Mouse (Mus musculus): ENCODE measurements around the gene Mgst3. TPM values are rescaled to one million over a fixed set of nuclear protein-coding genes. Genes with fewer than 3 reads are reported as not detected.

Mgst3 gene
- polyA plus RNA-seq, 1 experiment from 2014 or later = 41.6 TPM

- peaks cover 37% of the 10 kb centered on the region for H3K27me3 ChIP-seq
- no peak overlapping the region for H3K4me3 ChIP-seq
- no peak overlapping the region for H3K9ac ChIP-seq
- ATAC-seq (ENCODE audit: insufficient number of reproducible peaks, insufficient read depth, low FRiP score, low TSS enrichment, low read depth) = no peak
- H3K4me2 ChIP-seq = no peak overlapping the region
- peaks cover 5% of the 10 kb centered on the region; the same call in 1 of the 2 replicates for H3K4me1 ChIP-seq
- peak overlapping the region; percentile 44; the same call in 1 of the 2 replicates for H3K27ac ChIP-seq
- H3K9me3 ChIP-seq = no peaks in the 10 kb centered on the region
- 36% methylated on average over 12 of the region's 12 CpGs for WGBS
- H3K36me3 ChIP-seq = no peaks in the 10 kb centered on the region
Measured at GRCm38 (mm10) chr1:167411991-167412715, 18.5 kb upstream of the Mgst3 start.

DNA sequence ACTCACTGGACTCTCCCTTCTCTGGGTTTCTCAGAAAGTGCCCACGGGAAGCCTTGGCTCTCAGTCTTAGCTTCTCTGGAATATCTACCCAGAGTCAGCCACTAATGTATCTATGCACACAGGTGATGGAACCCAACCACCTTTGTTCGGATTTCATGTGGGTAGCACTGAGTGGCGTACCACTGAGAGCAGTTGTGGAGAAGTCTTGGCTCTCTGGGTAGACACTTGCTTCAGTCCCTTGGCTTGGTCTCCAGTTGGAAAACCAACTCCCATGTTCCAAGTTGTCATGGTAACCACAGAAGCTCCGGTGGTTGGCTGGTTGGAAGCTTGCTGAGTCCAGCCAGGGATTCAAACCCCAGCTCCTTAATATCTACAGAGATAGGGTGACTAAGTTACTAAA lies 16.0 kb upstream of the Mgst3 start:
- ATAC-seq (ENCODE audit: insufficient number of reproducible peaks, insufficient read depth, low FRiP score, low TSS enrichment, low read depth) = no peak
- Histone ChIP-seq H3K4me2 (no peak overlapping the region), H3K9ac (no peak overlapping the region), H3K9me3 (no peaks in the 10 kb centered on the region), H3K36me3 (no peaks in the 10 kb centered on the region), H3K27ac (no peak overlapping the region), H3K27me3 (peaks cover 56% of the 10 kb centered on the region), H3K4me3 (no peak overlapping the region), H3K4me1 (peaks cover 5% of the 10 kb centered on the region; the same call in 1 of the 2 replicates)
- 79% methylated on average over 4 of the region's 4 CpGs for WGBS

DNA sequence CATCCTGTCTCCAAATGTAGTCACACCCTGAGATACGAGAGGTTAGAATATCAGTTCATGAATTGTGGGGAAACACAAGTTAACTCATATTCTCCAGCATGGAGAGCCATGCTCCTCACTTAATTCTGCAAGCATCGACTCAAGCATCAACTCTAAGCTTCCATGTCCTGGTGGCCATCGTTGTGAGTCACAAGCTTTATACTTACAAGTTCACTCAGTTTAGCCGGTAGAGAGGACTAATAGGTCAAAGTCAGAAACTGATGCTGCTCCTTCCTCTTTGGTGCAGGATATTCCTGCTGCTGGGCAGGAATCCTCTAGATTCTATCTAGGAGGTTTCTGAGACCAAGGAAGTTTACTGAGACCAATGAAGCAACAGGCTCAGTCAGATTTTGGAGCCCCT lies 11.6 kb upstream of the Mgst3 start:
- ATAC-seq (ENCODE audit: insufficient number of reproducible peaks, insufficient read depth, low FRiP score, low TSS enrichment, low read depth) = no peak

GRCm38 (mm10) chr1:167393281-167393680 lies 360 bp downstream of the Mgst3 start:
- peaks cover 18% of the 10 kb centered on the region for H3K27me3 ChIP-seq
- peaks cover 24% of the 10 kb centered on the region for H3K4me1 ChIP-seq
- H3K9me3 ChIP-seq = no peaks in the 10 kb centered on the region
- H3K4me3 ChIP-seq = peak overlapping the region; percentile 59
- peak overlapping the region; percentile 92 for H3K4me2 ChIP-seq
- no peak for ATAC-seq (ENCODE audit: insufficient number of reproducible peaks, insufficient read depth, low FRiP score, low TSS enrichment, low read depth)
- H3K36me3 ChIP-seq = no peaks in the 10 kb centered on the region
- H3K27ac ChIP-seq = peak overlapping the region; percentile 94; the same call in 1 of the 2 replicates
- peak overlapping the region; percentile 81 for H3K9ac ChIP-seq
- WGBS = 1% methylated on average over 15 of the region's 15 CpGs

More for the DNA sequence above, 11.6 kb upstream of the Mgst3 start:
- Histone ChIP-seq H3K4me3 (no peak overlapping the region), H3K9me3 (no peaks in the 10 kb centered on the region), H3K4me2 (no peak overlapping the region), H3K27me3 (peaks cover 56% of the 10 kb centered on the region), H3K4me1 (no peaks in the 10 kb centered on the region), H3K9ac (no peak overlapping the region), H3K27ac (no peak overlapping the region), H3K36me3 (no peaks in the 10 kb centered on the region)
- 83% methylated on average over 4 of the region's 4 CpGs for WGBS

GRCm38 (mm10) chr1:167392687-167393086 lies 954 bp downstream of the Mgst3 start:
- ATAC-seq (ENCODE audit: insufficient number of reproducible peaks, insufficient read depth, low FRiP score, low TSS enrichment, low read depth) = no peak
- Histone ChIP-seq H3K9me3 (no peaks in the 10 kb centered on the region), H3K4me2 (peak overlapping the region; percentile 92), H3K27me3 (peaks cover 18% of the 10 kb centered on the region), H3K36me3 (no peaks in the 10 kb centered on the region), H3K9ac (peak overlapping the region; percentile 81), H3K4me3 (peak overlapping the region; percentile 59), H3K4me1 (peaks cover 24% of the 10 kb centered on the region), H3K27ac (peak overlapping the region; percentile 7; the same call in 1 of the 2 replicates)
- WGBS = 3% methylated on average over 8 of the region's 8 CpGs

DNA sequence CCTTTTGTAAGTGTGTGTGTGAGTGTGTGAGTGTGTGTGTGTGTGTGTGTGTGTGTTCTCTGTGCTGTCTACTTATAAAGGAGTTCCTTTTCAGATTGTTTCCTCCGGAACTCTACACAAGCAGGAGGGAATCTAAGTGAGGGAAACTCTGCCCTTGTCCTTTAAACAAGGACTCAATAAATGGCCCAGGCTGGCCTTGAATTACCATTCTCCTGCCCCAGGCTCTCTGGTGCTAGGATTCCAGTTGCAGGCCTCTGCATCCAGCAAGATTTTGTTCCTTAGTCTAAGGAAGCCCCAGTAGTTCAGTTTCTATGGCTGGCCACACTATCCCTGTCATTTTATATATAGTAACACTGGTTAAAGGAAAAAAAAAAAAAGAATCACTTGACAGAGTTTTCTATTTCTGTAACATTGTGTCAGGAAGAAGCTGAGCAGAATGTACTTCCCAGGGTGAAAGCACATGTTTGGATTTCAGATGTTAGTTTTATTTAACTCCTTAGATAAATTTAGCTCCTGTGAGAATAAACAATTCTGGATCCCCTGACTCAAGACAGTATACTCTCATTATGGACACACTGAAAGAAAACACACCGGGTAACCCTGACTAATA lies 1.5 kb downstream of the Mgst3 start:
- H3K27ac ChIP-seq = peak overlapping the region; percentile 7; the same call in 1 of the 2 replicates
- H3K4me3 ChIP-seq = peak overlapping the region; percentile 59
- peak overlapping the region; percentile 92 for H3K4me2 ChIP-seq
- H3K4me1 ChIP-seq = peaks cover 24% of the 10 kb centered on the region
- ATAC-seq (ENCODE audit: insufficient number of reproducible peaks, insufficient read depth, low FRiP score, low TSS enrichment, low read depth) = no peak
- no peaks in the 10 kb centered on the region for H3K36me3 ChIP-seq
- H3K9me3 ChIP-seq = no peaks in the 10 kb centered on the region
- peak overlapping the region; percentile 81 for H3K9ac ChIP-seq
- peaks cover 18% of the 10 kb centered on the region for H3K27me3 ChIP-seq
- WGBS = 53% methylated on average over 2 of the region's 2 CpGs

DNA sequence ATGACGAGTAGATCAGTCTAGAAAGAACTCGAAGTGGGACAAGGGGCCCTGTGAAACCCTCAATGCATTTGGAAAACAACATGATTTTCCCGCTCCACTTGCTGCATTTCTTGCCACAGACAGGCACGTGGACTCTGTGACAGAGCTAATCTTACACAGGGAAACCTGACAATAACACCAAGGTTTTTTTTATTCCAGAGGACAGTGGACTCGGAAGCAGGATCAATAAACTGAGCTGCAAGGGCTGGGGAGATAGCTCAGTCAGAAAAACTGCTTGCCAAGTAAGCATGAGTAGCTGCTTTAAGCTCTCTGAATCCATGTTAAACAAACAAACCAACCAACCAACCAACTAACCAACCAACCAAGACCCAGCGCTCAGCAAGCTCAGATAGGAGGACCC lies 2.4 kb downstream of the Mgst3 start:
- no peaks in the 10 kb centered on the region for H3K36me3 ChIP-seq
- no peaks in the 10 kb centered on the region for H3K9me3 ChIP-seq
- H3K4me3 ChIP-seq = no peak overlapping the region
- peaks cover 24% of the 10 kb centered on the region for H3K4me1 ChIP-seq
- no peak for ATAC-seq (ENCODE audit: insufficient number of reproducible peaks, insufficient read depth, low FRiP score, low TSS enrichment, low read depth)
- no peak overlapping the region for H3K4me2 ChIP-seq
- H3K27me3 ChIP-seq = peaks cover 18% of the 10 kb centered on the region
- no peak overlapping the region for H3K9ac ChIP-seq
- 76% methylated on average over 6 of the region's 6 CpGs for WGBS
- no peak overlapping the region for H3K27ac ChIP-seq

- Histone ChIP-seq H3K4me2 (no peak overlapping the region), H3K27me3 (peaks cover 14% of the 10 kb centered on the region), H3K9ac (no peak overlapping the region), H3K27ac (no peak overlapping the region), H3K9me3 (no peaks in the 10 kb centered on the region), H3K4me1 (peaks cover 24% of the 10 kb centered on the region), H3K4me3 (no peak overlapping the region), H3K36me3 (no peaks in the 10 kb centered on the region)
- 41% methylated on average over 4 of the region's 4 CpGs for whole genome bisulfite sequencing
- no peak for ATAC-seq (ENCODE audit: insufficient number of reproducible peaks, insufficient read depth, low FRiP score, low TSS enrichment, low read depth)
Measured at GRCm38 (mm10) chr1:167390381-167390780, 3.3 kb downstream of the Mgst3 start.

- Histone ChIP-seq H3K36me3 (no peaks in the 10 kb centered on the region), H3K4me1 (peaks cover 24% of the 10 kb centered on the region), H3K4me3 (no peak overlapping the region), H3K27me3 (peaks cover 10% of the 10 kb centered on the region; the same call in 1 of the 2 replicates), H3K4me2 (no peak overlapping the region), H3K27ac (no peak overlapping the region), H3K9me3 (no peaks in the 10 kb centered on the region), H3K9ac (no peak overlapping the region)
- 89% methylated on average over 7 of the region's 7 CpGs for WGBS
- no peak for ATAC-seq (ENCODE audit: insufficient number of reproducible peaks, insufficient read depth, low FRiP score, low TSS enrichment, low read depth)
Measured at GRCm38 (mm10) chr1:167389584-167389983, 4.1 kb downstream of the Mgst3 start.

- Histone ChIP-seq H3K9me3 (no peaks in the 10 kb centered on the region), H3K27ac (no peak overlapping the region), H3K36me3 (no peaks in the 10 kb centered on the region), H3K4me2 (no peak overlapping the region), H3K4me3 (no peak overlapping the region), H3K27me3 (peaks cover 10% of the 10 kb centered on the region; the same call in 1 of the 2 replicates), H3K4me1 (peaks cover 24% of the 10 kb centered on the region), H3K9ac (no peak overlapping the region)
- WGBS = 80% methylated on average over 6 of the region's 6 CpGs
- ATAC-seq (ENCODE audit: insufficient number of reproducible peaks, insufficient read depth, low FRiP score, low TSS enrichment, low read depth) = no peak
Measured at GRCm38 (mm10) chr1:167388571-167388970, 5.1 kb downstream of the Mgst3 start.

GRCm38 (mm10) chr1:167387796-167388195 lies 5.8 kb downstream of the Mgst3 start:
- peaks cover 9% of the 10 kb centered on the region; the same call in 1 of the 2 replicates for H3K27me3 ChIP-seq
- H3K9me3 ChIP-seq = no peaks in the 10 kb centered on the region
- H3K9ac ChIP-seq = no peak overlapping the region
- no peak overlapping the region for H3K4me2 ChIP-seq
- no peak for ATAC-seq (ENCODE audit: insufficient number of reproducible peaks, insufficient read depth, low FRiP score, low TSS enrichment, low read depth)
- H3K36me3 ChIP-seq = no peaks in the 10 kb centered on the region
- no peak overlapping the region for H3K4me3 ChIP-seq
- WGBS = 75% methylated on average over 3 of the region's 3 CpGs
- H3K27ac ChIP-seq = no peak overlapping the region
- H3K4me1 ChIP-seq = peaks cover 19% of the 10 kb centered on the region

GRCm38 (mm10) chr1:167387310-167387709 lies 6.3 kb downstream of the Mgst3 start:
- no peaks in the 10 kb centered on the region for H3K9me3 ChIP-seq
- 64% methylated on average over 2 of the region's 2 CpGs for WGBS
- H3K4me1 ChIP-seq = peaks cover 15% of the 10 kb centered on the region; the same call in 1 of the 2 replicates
- H3K27ac ChIP-seq = no peak overlapping the region
- no peak for ATAC-seq (ENCODE audit: insufficient number of reproducible peaks, insufficient read depth, low FRiP score, low TSS enrichment, low read depth)
- H3K36me3 ChIP-seq = no peaks in the 10 kb centered on the region
- H3K4me2 ChIP-seq = no peak overlapping the region
- H3K9ac ChIP-seq = no peak overlapping the region
- H3K27me3 ChIP-seq = peaks cover 5% of the 10 kb centered on the region; the same call in 1 of the 2 replicates
- no peak overlapping the region for H3K4me3 ChIP-seq
